Mouse (Mus musculus) macrophage (primary cell): ENCODE results near the gene Mettl21a. TPM values are rescaled to one million over a fixed set of nuclear protein-coding genes. Genes with fewer than 3 reads are reported as not detected.
"Not testable (repeated sequence)": the region's sequence is repeated elsewhere in the genome, so short reads cannot be mapped to it uniquely, and the experiment has no call there.

Experiments
- H3K27ac ChIP-seq: fragments of 350-480 bp; formaldehyde crosslinking; 2 replicates; pipeline ENCODE4 v1.9.0; 2021
- H3K36me3 ChIP-seq: fragments of 350-480 bp; formaldehyde crosslinking; 2 replicates; pipeline ENCODE4 v1.9.0; 2021; ENCODE audit errors: inconsistent target
- H3K4me3 ChIP-seq: fragments of 350-480 bp; formaldehyde crosslinking; 2 replicates; pipeline ENCODE4 v1.9.0; 2021; ENCODE audit errors: inconsistent target
- H3K79me2 ChIP-seq: fragments of 350-480 bp; formaldehyde crosslinking; 2 replicates; pipeline ENCODE4 v1.9.0; 2021; ENCODE audit errors: inconsistent target
- WGBS: methylation state at CpG from one replicate; pipeline ENCODE4 v1.1.7; 2026; ENCODE audit warnings: inconsistent platforms; ENCODE audit not compliant: missing documents; 5-methylcytosine and 5-hydroxymethylcytosine counted together
- polyA plus RNA-seq: library from polyadenylated mRNA; stranded (reverse); fragments of 250-400 nt; gene quantifications from 3 replicates; pipeline ENCODE4 v1.2.4, GENCODE M21; 2018; ENCODE audit warnings: inconsistent platforms
- total RNA-seq, 78 experiments: library from RNA; depleted of rRNA; stranded (reverse); fragments of 250-400 nt; gene quantifications; 1 replicate in 9 of 78; 2 replicates in 24 of 78; 3 replicates in 43 of 78; 4 replicates in 2 of 78; pipeline ENCODE4 v1.2.4; 2018; ENCODE audit warnings: inconsistent platforms in 56 of 78

Mettl21a gene
- 10 to 100 TPM in 7 of 26 experiments, 1 to 10 TPM in 19; 2.0 to 20.9 (median 6.1) TPM for total RNA-seq (2018; cell fraction: chromatin; rRNA removed)
- 10 to 100 TPM in 20 of 26 experiments, 1 to 10 TPM in 6; 6.7 to 19.4 (median 13.3) TPM for total RNA-seq (2018; cell fraction: cytosol; rRNA removed)
- total RNA-seq (2018; cell fraction: nucleus; rRNA removed), result 10 to 100 TPM in 14 of 26 experiments, 1 to 10 TPM in 12; 3.4 to 21.8 (median 10.2) TPM
- polyA plus RNA-seq, result 8.8 to 18.0 TPM (median 12.8 TPM) in 3 replicates

DNA sequence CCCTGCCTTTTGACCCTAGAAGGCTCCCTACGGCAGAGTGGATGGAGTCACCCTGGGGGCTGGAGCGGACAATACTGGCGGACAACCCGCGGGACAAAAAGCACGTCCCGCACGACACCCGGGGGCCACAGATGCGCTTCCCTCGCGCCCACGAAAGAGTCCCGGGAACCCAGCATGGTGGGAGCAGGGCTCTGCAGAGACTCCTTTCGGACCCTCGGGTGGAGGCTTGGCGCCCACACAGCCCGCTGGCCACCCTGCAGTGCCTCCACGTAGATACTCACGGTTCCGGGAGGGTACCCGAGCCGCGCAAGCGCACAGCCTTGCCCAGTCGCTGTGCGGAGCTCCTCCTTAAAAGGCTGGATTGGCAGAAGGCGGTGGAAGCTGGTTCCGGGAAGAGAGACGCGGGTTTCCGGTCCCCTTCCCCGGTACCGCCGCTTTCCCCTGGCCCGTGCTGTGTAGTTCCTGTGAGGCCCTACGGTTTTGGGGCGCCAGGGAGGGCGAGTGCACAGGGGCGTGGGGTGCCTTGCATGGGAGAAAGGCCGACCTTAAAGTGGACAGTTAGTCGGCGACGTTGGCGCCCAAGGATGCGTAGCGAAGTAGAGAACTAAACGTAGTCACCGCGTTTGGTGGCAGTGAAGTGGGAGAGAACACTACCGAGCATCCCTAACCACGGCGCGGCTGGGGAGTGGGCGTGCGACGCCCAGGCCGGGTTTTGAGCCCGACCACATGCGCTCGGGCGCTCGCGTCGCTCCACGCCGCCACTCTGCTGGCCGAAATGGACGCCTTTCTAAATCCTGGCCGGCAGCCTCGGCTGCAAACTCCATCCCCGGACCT is at the start of gene Mettl21a:
Gene Mettl21a (minus strand): TSS at position 362 of the 834 bp plus-strand sequence.
- Histone ChIP-seq H3K4me3 (peak within 1 kb of the TSS; percentile 74), H3K79me2 (no peaks in the 10 kb centered on the region), H3K36me3 (peaks cover 13% of the 10 kb centered on the region; the same call in 1 of the 2 replicates), H3K27ac (peak within 1 kb of the TSS; percentile 79)
- 1% methylated on average over 72 of the region's 72 CpGs for WGBS

DNA sequence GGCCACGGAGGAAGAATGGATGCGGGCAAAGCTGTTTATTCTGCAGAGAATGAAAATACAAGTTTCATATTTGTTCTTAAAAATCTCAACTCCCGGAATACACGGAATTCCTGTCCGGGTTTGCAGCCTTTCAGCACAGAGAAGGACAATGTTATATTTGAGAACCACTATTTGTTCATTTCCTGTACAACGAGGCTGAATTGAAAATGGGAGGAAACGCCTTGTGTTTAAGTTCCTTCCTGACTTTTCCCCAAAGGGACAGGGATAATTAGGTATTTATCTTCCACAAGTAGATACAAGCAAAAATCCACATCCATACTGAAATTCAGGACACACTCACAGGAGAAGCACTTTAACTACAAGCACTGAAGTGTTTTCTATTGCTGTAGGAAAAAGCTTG is 41.8 kb upstream of the Mettl21a start:
- Histone ChIP-seq H3K27ac (no peak overlapping the region), H3K36me3 (no peaks in the 10 kb centered on the region), H3K4me3 (no peak overlapping the region), H3K79me2 (no peaks in the 10 kb centered on the region)
- WGBS, result 19% methylated on average over 7 of the region's 7 CpGs

DNA sequence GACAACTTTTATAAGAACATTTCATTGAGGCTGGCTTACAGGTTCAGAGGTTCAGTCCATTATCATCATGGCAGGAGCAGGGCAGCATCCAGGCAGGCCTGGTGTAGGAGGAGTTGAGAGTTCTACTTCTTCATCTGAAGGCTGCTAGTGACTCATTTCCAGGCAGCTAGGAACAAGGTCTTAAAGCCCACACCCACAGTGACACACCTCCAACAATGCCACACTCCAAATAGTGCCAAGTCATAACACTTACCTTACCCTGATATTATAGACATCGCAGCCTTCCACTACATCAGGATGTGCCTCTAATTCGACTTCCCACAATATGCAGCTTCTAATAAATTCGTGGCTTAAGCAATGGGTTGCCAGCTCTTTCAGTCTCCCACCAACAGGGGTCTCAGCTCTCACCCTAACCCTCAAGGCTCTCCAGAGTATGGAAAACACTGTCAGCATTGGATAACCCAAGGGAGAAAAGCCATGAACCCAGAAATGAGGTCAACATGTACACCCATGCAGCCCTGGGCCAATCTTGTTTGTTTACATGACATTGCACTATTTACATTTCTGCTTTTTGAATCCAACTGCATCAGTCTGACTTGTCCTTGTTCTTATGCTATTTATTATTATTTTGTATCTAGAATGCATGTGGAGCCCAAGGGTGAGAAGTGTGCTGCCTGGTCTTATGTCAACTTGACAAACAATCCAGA is 39.5 kb upstream of the Mettl21a start:
- 73% methylated on average over 3 of the region's 3 CpGs for WGBS
- Histone ChIP-seq H3K27ac (no peak overlapping the region), H3K36me3 (no peaks in the 10 kb centered on the region), H3K79me2 (no peaks in the 10 kb centered on the region), H3K4me3 (no peak overlapping the region)

DNA sequence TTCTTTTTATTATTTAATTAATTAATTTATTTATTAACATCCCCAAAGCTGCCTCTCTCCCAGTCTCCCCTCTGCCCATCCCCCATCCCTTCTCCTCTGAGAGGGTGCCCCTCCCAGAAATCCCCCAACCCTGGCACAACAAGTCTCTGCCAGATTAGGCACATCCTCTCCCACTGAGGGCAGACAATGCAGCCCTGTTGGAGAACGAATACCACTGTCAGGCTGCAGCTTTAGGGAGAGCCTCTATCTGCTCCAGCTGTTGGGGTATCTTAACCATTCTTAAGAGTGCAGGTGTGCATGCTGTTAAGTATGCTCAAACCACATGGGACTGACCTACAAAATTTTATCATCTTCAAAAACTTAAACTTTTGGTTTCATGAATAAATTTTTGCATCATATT is 38.4 kb upstream of the Mettl21a start:
- WGBS, result 100% methylated on average over 1 of the region's 1 CpGs
- Histone ChIP-seq H3K79me2 (no peaks in the 10 kb centered on the region), H3K36me3 (no peaks in the 10 kb centered on the region), H3K27ac (no peak overlapping the region), H3K4me3 (no peak overlapping the region)

DNA sequence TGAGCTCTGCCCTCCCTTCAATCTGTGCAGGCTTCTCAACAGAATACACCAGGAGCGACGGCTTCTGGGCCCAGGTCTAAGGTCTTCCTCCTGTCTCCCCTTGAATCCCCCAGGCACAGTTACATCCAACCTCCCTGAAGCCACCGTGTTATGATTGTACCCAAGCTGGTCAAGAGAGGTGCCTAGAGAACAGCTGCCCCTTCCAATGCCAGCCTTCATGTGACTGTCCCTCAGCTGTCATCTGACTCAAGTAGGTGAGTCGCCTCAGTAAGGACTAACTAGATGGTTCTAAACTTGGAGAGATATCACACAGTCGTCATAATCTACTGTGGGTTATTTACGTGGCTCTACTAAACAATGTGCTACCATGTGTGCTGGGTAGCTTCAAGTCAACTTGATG is 36.7 kb upstream of the Mettl21a start:
- H3K4me3 ChIP-seq, result no peak overlapping the region
- no peaks in the 10 kb centered on the region for H3K79me2 ChIP-seq
- no peaks in the 10 kb centered on the region for H3K36me3 ChIP-seq
- no peak overlapping the region for H3K27ac ChIP-seq
- WGBS, result 89% methylated on average over 6 of the region's 6 CpGs

DNA sequence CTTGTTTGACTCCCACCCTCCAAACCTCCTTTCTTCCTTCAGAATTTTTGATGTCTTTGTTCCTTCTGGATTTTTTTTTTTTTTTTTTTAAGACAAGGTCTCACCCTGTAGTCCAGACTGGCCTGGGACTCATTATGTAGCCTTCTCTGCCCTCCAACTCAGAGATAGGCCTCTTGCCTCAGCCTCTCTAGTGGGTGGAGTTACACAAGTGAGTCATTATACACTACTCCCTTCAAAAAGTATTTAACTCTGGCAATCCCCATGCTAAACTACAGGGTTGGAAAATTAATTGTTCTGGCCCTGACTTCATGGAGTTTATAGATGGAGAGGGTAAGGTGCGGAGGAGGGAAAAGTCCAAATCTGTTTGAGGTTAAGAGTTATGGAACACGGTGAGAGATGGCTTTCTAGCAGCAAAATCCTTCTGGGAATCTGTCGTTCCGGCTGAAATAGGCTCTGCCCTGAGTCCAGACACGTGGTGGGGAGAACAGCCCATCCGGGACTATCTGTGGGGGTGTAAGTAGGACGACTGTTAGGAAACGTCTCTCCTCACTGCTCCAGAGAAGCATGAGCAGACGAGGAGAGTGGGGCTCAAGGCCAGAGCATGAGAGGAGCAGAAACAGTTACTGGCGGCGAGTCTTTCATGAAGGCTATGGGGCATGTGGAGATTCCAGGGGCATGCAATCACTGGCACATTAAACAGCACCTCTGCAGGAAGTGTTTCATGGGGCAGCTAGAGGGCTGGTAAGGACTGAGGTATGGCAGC is 32.5 kb upstream of the Mettl21a start:
- Histone ChIP-seq H3K36me3 (no peaks in the 10 kb centered on the region), H3K79me2 (no peaks in the 10 kb centered on the region), H3K27ac (no peak overlapping the region), H3K4me3 (no peak overlapping the region)
- WGBS, result 93% methylated on average over 11 of the region's 11 CpGs

DNA sequence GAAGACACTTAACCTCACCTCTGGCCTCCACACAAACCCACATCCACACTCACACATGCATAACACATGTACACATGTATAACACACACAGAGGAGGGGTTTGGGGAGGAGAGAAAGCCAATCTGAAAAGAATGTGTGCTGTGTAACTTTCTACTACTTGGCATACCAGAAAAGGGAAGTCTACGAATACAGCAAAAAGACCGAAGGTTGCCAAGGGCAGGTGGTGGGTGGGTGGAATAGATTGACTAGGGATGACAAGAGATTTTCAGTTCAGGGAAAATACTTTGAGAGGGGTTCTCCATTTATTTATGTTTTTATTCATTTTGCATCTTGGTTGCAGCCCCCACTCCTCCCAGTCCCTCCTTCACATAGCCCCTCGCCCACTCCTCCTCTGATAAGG is 27.5 kb upstream of the Mettl21a start:
- H3K27ac ChIP-seq, result no peak overlapping the region
- H3K4me3 ChIP-seq, result no peak overlapping the region
- H3K36me3 ChIP-seq, result no peaks in the 10 kb centered on the region
- 53% methylated on average over 3 of the region's 3 CpGs for WGBS
- no peaks in the 10 kb centered on the region for H3K79me2 ChIP-seq

DNA sequence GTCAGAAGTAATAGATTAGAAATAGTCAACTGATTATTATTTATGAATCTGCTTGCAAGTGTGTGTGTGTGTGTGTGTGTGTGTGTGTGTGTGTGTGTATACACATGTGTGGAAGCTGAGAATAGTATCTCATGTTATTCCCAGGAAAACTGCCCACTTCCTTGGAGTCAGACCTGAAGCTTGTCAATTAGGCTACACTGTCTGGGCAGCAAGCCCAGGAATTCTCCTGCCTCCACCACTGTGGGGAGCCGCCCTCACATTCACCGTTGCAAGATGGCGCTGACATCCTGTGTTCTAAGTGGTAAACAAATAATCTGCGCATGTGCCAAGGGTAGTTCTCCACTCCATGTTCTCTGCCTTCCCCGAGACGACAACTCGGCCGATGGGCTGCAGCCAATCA is 25.5 kb upstream of the Mettl21a start:
- not testable (repeated sequence) for H3K36me3 ChIP-seq, H3K27ac ChIP-seq, H3K4me3 ChIP-seq, H3K79me2 ChIP-seq
- 88% methylated on average over 4 of the region's 8 CpGs for WGBS

DNA sequence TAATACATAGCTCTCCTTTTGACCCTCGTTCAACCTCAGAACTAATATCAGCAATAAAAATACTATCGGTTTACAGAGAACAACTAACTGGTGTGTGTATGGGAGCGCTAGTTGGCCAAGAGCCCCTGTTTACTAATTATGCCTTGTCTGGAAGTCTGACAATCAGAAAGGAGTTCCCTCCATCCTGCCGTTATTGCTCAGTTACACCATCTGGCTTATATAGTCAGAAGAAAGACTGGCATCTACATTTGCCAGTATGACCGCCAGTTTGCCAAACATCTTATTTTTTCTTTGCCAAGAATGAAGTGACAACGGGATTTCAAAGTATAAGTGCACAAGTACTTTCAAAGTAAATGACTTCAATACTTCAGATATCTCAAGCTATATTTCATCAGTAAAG is 24.0 kb upstream of the Mettl21a start:
- Histone ChIP-seq H3K4me3 (no peak overlapping the region), H3K36me3 (no peaks in the 10 kb centered on the region), H3K79me2 (no peaks in the 10 kb centered on the region), H3K27ac (no peak overlapping the region)
- 98% methylated on average over 6 of the region's 6 CpGs for WGBS

DNA sequence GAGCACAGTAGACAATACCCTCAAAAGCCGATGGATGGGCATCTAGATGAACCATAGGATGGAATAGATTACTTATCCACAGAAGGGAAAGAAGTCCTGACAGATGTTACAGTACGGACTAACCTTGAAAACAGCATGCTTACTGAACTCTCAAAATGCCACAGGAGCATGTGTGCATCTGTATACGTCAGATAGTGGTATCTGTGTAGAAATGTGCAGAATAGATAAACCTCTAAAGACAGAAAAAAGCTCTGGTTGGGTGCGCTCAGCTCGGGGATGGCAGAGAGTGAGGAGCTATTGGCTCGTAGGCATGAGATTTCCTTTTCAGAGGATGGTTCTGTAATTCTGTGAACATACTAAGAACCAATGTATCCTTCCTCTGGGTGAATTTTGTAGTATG is 22.2 kb upstream of the Mettl21a start:
- Histone ChIP-seq H3K27ac (no peak overlapping the region), H3K4me3 (no peak overlapping the region), H3K36me3 (no peaks in the 10 kb centered on the region), H3K79me2 (no peaks in the 10 kb centered on the region)
- 91% methylated on average over 6 of the region's 6 CpGs for WGBS

DNA sequence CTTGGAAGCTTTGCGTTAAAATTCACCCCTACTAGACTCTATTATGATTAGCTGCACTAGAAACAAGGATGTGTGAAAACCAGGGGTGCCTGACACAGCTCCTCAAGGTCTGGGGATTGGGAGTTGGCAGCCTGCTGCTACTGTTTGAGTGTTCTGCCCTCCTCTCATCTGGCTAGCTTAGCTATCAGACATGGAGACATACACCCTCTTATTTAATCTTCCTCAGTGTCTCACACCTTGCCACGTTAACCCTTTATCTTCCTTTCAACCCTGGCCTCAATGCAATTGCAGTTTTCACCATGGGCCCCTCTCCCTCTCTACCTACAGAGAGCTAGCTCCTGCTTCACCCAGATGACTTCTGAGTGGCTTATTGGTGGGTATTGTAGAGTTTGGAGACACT is 18.6 kb upstream of the Mettl21a start:
- H3K4me3 ChIP-seq, result no peak overlapping the region
- WGBS, result 92% methylated on average over 2 of the region's 2 CpGs
- H3K27ac ChIP-seq, result no peak overlapping the region
- no peaks in the 10 kb centered on the region for H3K36me3 ChIP-seq
- no peaks in the 10 kb centered on the region for H3K79me2 ChIP-seq

DNA sequence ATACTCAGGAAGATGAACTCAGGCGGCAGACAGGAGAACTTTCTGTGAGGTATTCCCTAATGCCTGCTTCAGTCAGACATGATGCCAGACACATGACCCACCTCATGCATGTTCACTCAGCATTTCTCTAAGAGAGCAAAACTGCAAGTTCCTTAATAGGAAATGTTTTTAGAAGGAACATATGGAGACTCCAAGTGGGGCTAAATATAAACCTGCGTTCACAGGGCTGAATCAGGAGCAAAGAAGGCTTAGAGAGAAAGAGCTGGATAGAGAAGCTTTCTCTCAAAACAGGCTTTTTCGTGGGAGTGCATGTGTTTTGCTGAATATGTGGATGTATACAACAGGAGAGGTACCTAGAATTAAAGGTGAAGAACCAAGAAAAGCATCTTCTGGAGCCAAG is 16.2 kb upstream of the Mettl21a start:
- WGBS, result 84% methylated on average over 3 of the region's 3 CpGs
- Histone ChIP-seq H3K4me3 (no peak overlapping the region), H3K79me2 (no peaks in the 10 kb centered on the region), H3K27ac (no peak overlapping the region), H3K36me3 (no peaks in the 10 kb centered on the region)

DNA sequence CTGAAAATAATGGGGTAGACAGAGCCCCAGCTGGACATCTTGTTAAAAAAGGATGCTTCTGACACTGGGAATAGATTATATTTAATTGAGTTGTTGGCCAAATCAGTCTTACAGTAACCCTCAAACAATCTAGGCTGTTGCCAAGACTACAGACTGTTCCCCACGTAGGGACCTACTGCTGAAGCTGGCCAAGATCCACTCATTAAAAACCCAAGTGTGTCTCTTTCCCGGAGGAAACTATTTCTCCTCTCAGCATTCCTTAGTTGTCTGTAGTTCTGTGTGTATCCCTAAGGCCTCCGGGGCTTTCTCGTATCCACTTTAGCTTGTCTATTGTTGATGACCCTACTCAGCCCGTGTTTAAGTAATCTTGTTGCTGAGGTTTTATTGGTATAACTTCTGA is 14.5 kb upstream of the Mettl21a start:
- H3K79me2 ChIP-seq, result no peaks in the 10 kb centered on the region
- WGBS, result 96% methylated on average over 5 of the region's 5 CpGs
- H3K4me3 ChIP-seq, result no peak overlapping the region
- no peak overlapping the region for H3K27ac ChIP-seq
- no peaks in the 10 kb centered on the region for H3K36me3 ChIP-seq

DNA sequence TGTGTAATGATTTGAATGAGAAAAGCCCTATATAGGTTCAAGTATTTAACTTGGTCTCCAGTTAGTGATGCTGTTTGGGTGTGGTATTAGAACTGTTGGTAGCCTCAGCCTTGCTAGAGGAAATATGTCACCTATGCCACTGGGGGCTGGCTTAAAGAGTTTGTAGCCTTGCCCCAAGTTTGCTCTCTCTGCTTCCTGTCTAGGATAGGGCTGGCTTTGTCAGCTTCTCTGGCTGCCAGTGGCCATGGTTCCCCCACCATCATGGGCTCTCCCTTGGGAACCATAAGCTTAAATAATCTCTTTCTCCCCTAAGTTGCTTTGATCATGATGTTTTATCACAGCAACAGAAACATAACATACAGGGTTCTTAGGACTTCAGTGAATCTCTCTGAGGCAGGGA is 8.2 kb upstream of the Mettl21a start:
- Histone ChIP-seq H3K4me3 (no peak overlapping the region), H3K79me2 (no peaks in the 10 kb centered on the region)

More for the DNA sequence above, 8.2 kb upstream of the Mettl21a start:
- no peaks in the 10 kb centered on the region for H3K36me3 ChIP-seq
- H3K27ac ChIP-seq, result no peak overlapping the region
